Mouse (Mus musculus) embryonic fibroblast, embryonic 13.5 days (primary cell): ENCODE measurements at regions not wholly inside any gene's neighbourhood (a gene's known extent, or its start where the extent isn't known, plus 50 kb on each side); places are given as distances from the start of the nearest gene placed in this dataset.

Source experiments
- CTCF ChIP-seq: IDR thresholded peaks from 2 replicates; pipeline ENCODE4 v1.5.1; 2011; ENCODE audit warnings: mild to moderate bottlenecking, control low read depth, low read length, moderate library complexity, borderline replicate concordance; ENCODE audit not compliant: insufficient read depth
- POLR2A ChIP-seq: IDR thresholded peaks from 2 replicates; pipeline ENCODE4 v1.6.1; 2011; ENCODE audit warnings: low read depth, mild to moderate bottlenecking, control low read depth, low read length, moderate library complexity

DNA sequence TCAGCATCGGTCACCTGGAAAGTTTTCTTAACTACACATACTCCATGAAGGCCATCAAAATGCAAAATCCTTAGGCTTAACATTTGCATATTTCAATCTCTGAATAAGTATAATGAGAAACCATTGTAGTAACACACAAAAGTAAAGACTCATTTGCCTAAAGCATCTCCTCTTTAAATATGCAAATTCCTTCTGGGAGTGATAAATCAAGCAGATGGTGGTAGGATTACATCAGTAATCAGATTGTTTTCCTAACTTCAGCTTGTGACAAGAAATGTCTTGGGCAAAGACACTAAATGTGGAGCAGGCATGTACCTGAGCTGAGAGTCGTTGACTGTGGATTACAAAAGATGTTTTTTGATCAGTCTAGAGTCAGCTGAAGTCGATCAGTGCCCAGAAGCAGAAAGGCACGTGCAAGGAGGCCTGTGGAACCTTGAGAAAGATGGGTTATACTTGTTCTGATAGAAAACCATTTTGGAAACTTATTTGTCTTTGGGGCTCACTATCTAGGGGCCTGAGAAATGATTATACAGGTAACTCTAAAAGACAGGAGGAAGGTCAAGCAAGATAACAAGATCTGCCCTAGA is 615.5 kb upstream of the A1bg start:
- TF ChIP-seq POLR2A (no peak), CTCF (no peak)
